Mouse (Mus musculus) G1E (cell line): Measurements from ENCODE around the gene Chrnb1. TPM values are rescaled to one million over a fixed set of nuclear protein-coding genes. Genes with fewer than 3 reads are reported as not detected.

Experiments
- ATAC-seq: 2 replicates; pipeline ENCODE4 v1.8.0; 2016; ENCODE audit warnings: mild to moderate bottlenecking; ENCODE audit not compliant: insufficient number of reproducible peaks, poor library complexity, low FRiP score, severe bottlenecking; ENCODE audit errors: extremely low read depth
- DNase-seq: peaks from one replicate; pipeline ENCODE4 v3.0.0; 2012; ENCODE audit warnings: low spot score
- H3K27me3 ChIP-seq: 2 replicates; pipeline ENCODE4 v1.6.1; 2012; ENCODE audit warnings: mild to moderate bottlenecking, low read length, inconsistent platforms; ENCODE audit not compliant: insufficient read depth
- H3K36me3 ChIP-seq: replicated peaks from 2 replicates; pipeline ENCODE3; 2012; ENCODE audit warnings: mild to moderate bottlenecking, inconsistent platforms
- H3K4me1 ChIP-seq: 2 replicates; pipeline ENCODE4 v1.6.1; 2012; ENCODE audit warnings: low read depth, low read length, inconsistent platforms, mixed read lengths; ENCODE audit not compliant: insufficient read depth
- H3K4me3 ChIP-seq: 2 replicates; pipeline ENCODE4 v1.5.1; 2012; ENCODE audit warnings: low read depth, mild to moderate bottlenecking, inconsistent platforms, low read length, moderate library complexity, mixed read lengths
- H3K9me3 ChIP-seq: replicated peaks from 2 replicates; pipeline ENCODE4 v1.6.1; 2012; ENCODE audit warnings: inconsistent platforms
- CTCF ChIP-seq: IDR thresholded peaks from 2 replicates; pipeline ENCODE4 v1.5.1; 2012; ENCODE audit warnings: low read depth, low read length, inconsistent platforms, mixed read lengths
- GATA1 ChIP-seq: IDR thresholded peaks from 2 replicates; pipeline ENCODE4 v1.6.1; 2012; ENCODE audit warnings: borderline replicate concordance, low read length, inconsistent platforms, mixed read lengths
- GATA2 ChIP-seq: IDR thresholded peaks from 2 replicates; pipeline ENCODE4 v1.6.1; 2012; ENCODE audit warnings: low read depth, low read length, inconsistent platforms, borderline replicate concordance
- POLR2AphosphoS5 ChIP-seq: IDR thresholded peaks from 2 replicates; pipeline ENCODE4 v1.6.1; 2012; ENCODE audit warnings: low read depth, low read length, inconsistent platforms; ENCODE audit not compliant: insufficient replicate concordance
- TAL1 ChIP-seq: conservative IDR thresholded peaks from 2 replicates; pipeline ENCODE4 v1.6.1; 2012; ENCODE audit warnings: low read depth, low read length, inconsistent platforms, mixed read lengths
- polyA plus RNA-seq: library from polyadenylated mRNA; stranded (reverse); fragments of >175 nt; gene quantifications from 2 replicates; pipeline ENCODE4 v1.2.3, GENCODE M21; 2012
- total RNA-seq, 2 experiments: library from RNA; stranded (forward) in 1 of 2; stranded (reverse) in 1 of 2; fragments of 200-1000 nt in 1 of 2; fragments of >200 nt in 1 of 2; fragmentation: Nextera tagmentation in 1 of 2; gene quantifications; 2 replicates each; pipeline ENCODE4 v1.2.3; 2014 to 2017

The Chrnb1 gene
- total and polyA plus RNA-seq, 3 experiments, result 0.50 to 2.8 (median 1.2) TPM

GRCm38 (mm10) chr11:69758971-69759721 is 36.6 kb downstream of the Chrnb1 start:
- peak overlapping the region; percentile 73 for H3K4me3 ChIP-seq
- no peak for TF ChIP-seq GATA2
- TF ChIP-seq GATA1, result no peak
- no peak for TF ChIP-seq TAL1
- no peak for TF ChIP-seq CTCF
- TF ChIP-seq POLR2AphosphoS5, result no peak
- H3K4me1 ChIP-seq, result peaks cover 51% of the 10 kb centered on the region
- DNase-seq, result peak; percentile 82
- ATAC-seq, result peak; percentile 69
- no peaks in the 10 kb centered on the region for H3K27me3 ChIP-seq
- no peaks in the 10 kb centered on the region for H3K9me3 ChIP-seq
- H3K36me3 ChIP-seq, result peaks cover 9% of the 10 kb centered on the region

GRCm38 (mm10) chr11:69758478-69758970 is 37.2 kb downstream of the Chrnb1 start, which contains the start of gene Polr2a:
Gene Polr2a (minus strand): TSS chr11:69758637.
- peak within 1 kb of the TSS; percentile 73 for H3K4me3 ChIP-seq
- ATAC-seq (peak; percentile 74), DNase-seq (peak; percentile 84)
- H3K27me3 ChIP-seq, result no peaks in the 10 kb centered on the region
- no peaks in the 10 kb centered on the region for H3K9me3 ChIP-seq
- H3K4me1 ChIP-seq, result peaks cover 56% of the 10 kb centered on the region
- peaks cover 9% of the 10 kb centered on the region for H3K36me3 ChIP-seq
- no peak for TF ChIP-seq TAL1
- TF ChIP-seq GATA1, result no peak
- peak; percentile 100 for TF ChIP-seq POLR2AphosphoS5
- no peak for TF ChIP-seq CTCF
- TF ChIP-seq GATA2, result no peak

GRCm38 (mm10) chr11:69758090-69758456 is 37.7 kb downstream of the Chrnb1 start:
- ATAC-seq, result no peak
- no peak for TF ChIP-seq POLR2AphosphoS5
- TF ChIP-seq GATA2, result no peak
- TF ChIP-seq GATA1, result no peak
- TF ChIP-seq CTCF, result no peak
- no peak for TF ChIP-seq TAL1
- DNase-seq, result peak; percentile 90
- peaks cover 61% of the 10 kb centered on the region for H3K4me1 ChIP-seq
- peak overlapping the region; percentile 73 for H3K4me3 ChIP-seq
- no peaks in the 10 kb centered on the region for H3K27me3 ChIP-seq
- H3K9me3 ChIP-seq, result no peaks in the 10 kb centered on the region
- peaks cover 9% of the 10 kb centered on the region for H3K36me3 ChIP-seq

GRCm38 (mm10) chr11:69757303-69758089 is 38.2 kb downstream of the Chrnb1 start:
- peak overlapping the region; percentile 73 for H3K4me3 ChIP-seq
- TF ChIP-seq GATA2 (no peak), TAL1 (no peak), CTCF (no peak), POLR2AphosphoS5 (no peak), GATA1 (no peak)
- DNase-seq (no peak), ATAC-seq (no peak)
- no peaks in the 10 kb centered on the region for H3K27me3 ChIP-seq
- H3K36me3 ChIP-seq, result peaks cover 13% of the 10 kb centered on the region
- no peaks in the 10 kb centered on the region for H3K9me3 ChIP-seq
- peaks cover 66% of the 10 kb centered on the region for H3K4me1 ChIP-seq

GRCm38 (mm10) chr11:69754701-69755100 is 41.0 kb downstream of the Chrnb1 start:
- no peak overlapping the region; the same call in 1 of the 2 replicates for H3K4me3 ChIP-seq
- H3K27me3 ChIP-seq, result no peaks in the 10 kb centered on the region
- TF ChIP-seq CTCF (no peak), GATA2 (no peak), POLR2AphosphoS5 (no peak), GATA1 (no peak), TAL1 (no peak)
- ATAC-seq (no peak), DNase-seq (no peak)
- H3K4me1 ChIP-seq, result peaks cover 61% of the 10 kb centered on the region
- H3K9me3 ChIP-seq, result no peaks in the 10 kb centered on the region
- peaks cover 19% of the 10 kb centered on the region for H3K36me3 ChIP-seq

- H3K9me3 ChIP-seq, result no peaks in the 10 kb centered on the region
- H3K36me3 ChIP-seq, result peaks cover 23% of the 10 kb centered on the region
- H3K4me1 ChIP-seq, result peaks cover 57% of the 10 kb centered on the region
- no peak for TF ChIP-seq POLR2AphosphoS5
- no peak for TF ChIP-seq CTCF
- TF ChIP-seq TAL1, result no peak
- no peak for TF ChIP-seq GATA1
- TF ChIP-seq GATA2, result no peak
- H3K27me3 ChIP-seq, result no peaks in the 10 kb centered on the region
- no peak overlapping the region; the same call in 1 of the 2 replicates for H3K4me3 ChIP-seq
- no peak for ATAC-seq
- DNase-seq, result no peak
Measured at GRCm38 (mm10) chr11:69754233-69754632, 41.5 kb downstream of the Chrnb1 start.
